Mouse (Mus musculus): ENCODE data around the gene 4930451I11Rik. TPM values are rescaled to one million over a fixed set of nuclear protein-coding genes. Genes with fewer than 3 reads are reported as not detected.

The 4930451I11Rik gene
- total and polyA plus RNA-seq, 2 experiments, result not detected

GRCm38 (mm10) chr7:126832036-126832598 lies 678 bp upstream of the 4930451I11Rik start:
- no peak overlapping the region for H3K4me3 ChIP-seq (ENCODE audit: insufficient read depth, low read depth, low read length)
- no peak overlapping the region for H3K27ac ChIP-seq (replicated peaks; ENCODE audit: insufficient read depth, low read depth, low read length)
- no peaks in the 10 kb centered on the region for H3K36me3 ChIP-seq (ENCODE audit: control insufficient read depth, insufficient read depth, low read length)
- DNase-seq (ENCODE audit: extremely low read depth, low read depth, low spot score), result peak; percentile 41
- no peaks in the 10 kb centered on the region for H3K4me1 ChIP-seq (ENCODE audit: control insufficient read depth, insufficient read depth, low read length)
- no peaks in the 10 kb centered on the region for H3K79me2 ChIP-seq (ENCODE audit: control insufficient read depth, insufficient read depth, low read length)
- H3K27me3 ChIP-seq (ENCODE audit: control insufficient read depth, insufficient read depth, low read length), result peaks cover 4% of the 10 kb centered on the region; the same call in 1 of the 2 replicates
- no peak overlapping the region for H3K9ac ChIP-seq (ENCODE audit: low read depth, low read length)
- 3% methylated on average over 21 of the region's 21 CpGs for WGBS
- TF ChIP-seq CTCF (IDR thresholded peaks at IDR 0.05; ENCODE audit: low read depth, low read length) (peak; percentile 93), POLR2A (IDR thresholded peaks at IDR 0.05; ENCODE audit: extremely low read depth, insufficient read depth, low read length) (no peak)

GRCm38 (mm10) chr7:126825952-126826351 lies 5.5 kb downstream of the 4930451I11Rik start:
- no peak for DNase-seq (ENCODE audit: extremely low read depth, low read depth, low spot score)
- TF ChIP-seq POLR2A (IDR thresholded peaks at IDR 0.05; ENCODE audit: extremely low read depth, insufficient read depth, low read length) (no peak), CTCF (IDR thresholded peaks at IDR 0.05; ENCODE audit: low read depth, low read length) (no peak)
- Histone ChIP-seq H3K9ac (ENCODE audit: low read depth, low read length) (no peak overlapping the region), H3K36me3 (ENCODE audit: control insufficient read depth, insufficient read depth, low read length) (no peaks in the 10 kb centered on the region), H3K79me2 (ENCODE audit: control insufficient read depth, insufficient read depth, low read length) (no peaks in the 10 kb centered on the region), H3K27ac (replicated peaks; ENCODE audit: insufficient read depth, low read depth, low read length) (no peak overlapping the region), H3K27me3 (ENCODE audit: control insufficient read depth, insufficient read depth, low read length) (peaks cover 10% of the 10 kb centered on the region), H3K4me3 (ENCODE audit: insufficient read depth, low read depth, low read length) (no peak overlapping the region), H3K4me1 (ENCODE audit: control insufficient read depth, insufficient read depth, low read length) (no peaks in the 10 kb centered on the region)
- 68% methylated on average over 5 of the region's 5 CpGs for WGBS

GRCm38 (mm10) chr7:126825403-126825802 lies 6.0 kb downstream of the 4930451I11Rik start:
- TF ChIP-seq POLR2A (IDR thresholded peaks at IDR 0.05; ENCODE audit: extremely low read depth, insufficient read depth, low read length) (no peak), CTCF (IDR thresholded peaks at IDR 0.05; ENCODE audit: low read depth, low read length) (no peak)
- Histone ChIP-seq H3K4me3 (ENCODE audit: insufficient read depth, low read depth, low read length) (no peak overlapping the region), H3K9ac (ENCODE audit: low read depth, low read length) (no peak overlapping the region), H3K27me3 (ENCODE audit: control insufficient read depth, insufficient read depth, low read length) (peaks cover 10% of the 10 kb centered on the region), H3K36me3 (ENCODE audit: control insufficient read depth, insufficient read depth, low read length) (no peaks in the 10 kb centered on the region), H3K27ac (replicated peaks; ENCODE audit: insufficient read depth, low read depth, low read length) (no peak overlapping the region), H3K4me1 (ENCODE audit: control insufficient read depth, insufficient read depth, low read length) (no peaks in the 10 kb centered on the region), H3K79me2 (ENCODE audit: control insufficient read depth, insufficient read depth, low read length) (no peaks in the 10 kb centered on the region)
- WGBS, result 18% methylated on average over 8 of the region's 8 CpGs
- no peak for DNase-seq (ENCODE audit: extremely low read depth, low read depth, low spot score)

- Histone ChIP-seq H3K27ac (replicated peaks; ENCODE audit: insufficient read depth, low read depth, low read length) (no peak overlapping the region), H3K79me2 (ENCODE audit: control insufficient read depth, insufficient read depth, low read length) (no peaks in the 10 kb centered on the region), H3K27me3 (ENCODE audit: control insufficient read depth, insufficient read depth, low read length) (peaks cover 7% of the 10 kb centered on the region), H3K4me3 (ENCODE audit: insufficient read depth, low read depth, low read length) (no peak overlapping the region), H3K4me1 (ENCODE audit: control insufficient read depth, insufficient read depth, low read length) (no peaks in the 10 kb centered on the region), H3K9ac (ENCODE audit: low read depth, low read length) (no peak overlapping the region), H3K36me3 (ENCODE audit: control insufficient read depth, insufficient read depth, low read length) (no peaks in the 10 kb centered on the region)
- no peak for TF ChIP-seq CTCF (IDR thresholded peaks at IDR 0.05; ENCODE audit: low read depth, low read length)
- no peak for TF ChIP-seq POLR2A (IDR thresholded peaks at IDR 0.05; ENCODE audit: extremely low read depth, insufficient read depth, low read length)
- WGBS, result 33% methylated on average over 10 of the region's 10 CpGs
- no peak for DNase-seq (ENCODE audit: extremely low read depth, low read depth, low spot score)
Observed at GRCm38 (mm10) chr7:126823940-126824339, 7.5 kb downstream of the 4930451I11Rik start.

- DNase-seq (ENCODE audit: extremely low read depth, low read depth, low spot score), result no peak
- peak overlapping the region; percentile 21; the same call in 1 of the 2 replicates for H3K9ac ChIP-seq (ENCODE audit: low read depth, low read length)
- no peak for TF ChIP-seq CTCF (IDR thresholded peaks at IDR 0.05; ENCODE audit: low read depth, low read length)
- no peak for TF ChIP-seq POLR2A (IDR thresholded peaks at IDR 0.05; ENCODE audit: extremely low read depth, insufficient read depth, low read length)
- H3K4me3 ChIP-seq (ENCODE audit: insufficient read depth, low read depth, low read length), result peak overlapping the region; percentile 37; the same call in 1 of the 2 replicates
- peaks cover 7% of the 10 kb centered on the region for H3K27me3 ChIP-seq (ENCODE audit: control insufficient read depth, insufficient read depth, low read length)
- H3K4me1 ChIP-seq (ENCODE audit: control insufficient read depth, insufficient read depth, low read length), result no peaks in the 10 kb centered on the region
- 11% methylated on average over 14 of the region's 19 CpGs for WGBS
- no peaks in the 10 kb centered on the region for H3K79me2 ChIP-seq (ENCODE audit: control insufficient read depth, insufficient read depth, low read length)
- H3K27ac ChIP-seq (replicated peaks; ENCODE audit: insufficient read depth, low read depth, low read length), result no peak overlapping the region
- no peaks in the 10 kb centered on the region for H3K36me3 ChIP-seq (ENCODE audit: control insufficient read depth, insufficient read depth, low read length)
Observed at GRCm38 (mm10) chr7:126823202-126823711, 8.2 kb downstream of the 4930451I11Rik start.

GRCm38 (mm10) chr7:126822741-126823140 lies 8.7 kb downstream of the 4930451I11Rik start:
- DNase-seq (ENCODE audit: extremely low read depth, low read depth, low spot score), result no peak
- no peak overlapping the region for H3K9ac ChIP-seq (ENCODE audit: low read depth, low read length)
- TF ChIP-seq CTCF (IDR thresholded peaks at IDR 0.05; ENCODE audit: low read depth, low read length) (no peak), POLR2A (IDR thresholded peaks at IDR 0.05; ENCODE audit: extremely low read depth, insufficient read depth, low read length) (no peak)
- H3K79me2 ChIP-seq (ENCODE audit: control insufficient read depth, insufficient read depth, low read length), result no peaks in the 10 kb centered on the region
- H3K27ac ChIP-seq (replicated peaks; ENCODE audit: insufficient read depth, low read depth, low read length), result no peak overlapping the region
- no peaks in the 10 kb centered on the region for H3K4me1 ChIP-seq (ENCODE audit: control insufficient read depth, insufficient read depth, low read length)
- H3K27me3 ChIP-seq (ENCODE audit: control insufficient read depth, insufficient read depth, low read length), result peaks cover 7% of the 10 kb centered on the region
- 61% methylated on average over 9 of the region's 9 CpGs for WGBS
- H3K36me3 ChIP-seq (ENCODE audit: control insufficient read depth, insufficient read depth, low read length), result no peaks in the 10 kb centered on the region
- H3K4me3 ChIP-seq (ENCODE audit: insufficient read depth, low read depth, low read length), result no peak overlapping the region
